Mouse (Mus musculus): ENCODE results near the gene Prkar1b. TPM values are rescaled to one million over a fixed set of nuclear protein-coding genes. Genes with fewer than 3 reads are reported as not detected.

Gene Prkar1b
- total RNA-seq, 2 experiments from 2014 or later: 499 to 505 TPM

DNA sequence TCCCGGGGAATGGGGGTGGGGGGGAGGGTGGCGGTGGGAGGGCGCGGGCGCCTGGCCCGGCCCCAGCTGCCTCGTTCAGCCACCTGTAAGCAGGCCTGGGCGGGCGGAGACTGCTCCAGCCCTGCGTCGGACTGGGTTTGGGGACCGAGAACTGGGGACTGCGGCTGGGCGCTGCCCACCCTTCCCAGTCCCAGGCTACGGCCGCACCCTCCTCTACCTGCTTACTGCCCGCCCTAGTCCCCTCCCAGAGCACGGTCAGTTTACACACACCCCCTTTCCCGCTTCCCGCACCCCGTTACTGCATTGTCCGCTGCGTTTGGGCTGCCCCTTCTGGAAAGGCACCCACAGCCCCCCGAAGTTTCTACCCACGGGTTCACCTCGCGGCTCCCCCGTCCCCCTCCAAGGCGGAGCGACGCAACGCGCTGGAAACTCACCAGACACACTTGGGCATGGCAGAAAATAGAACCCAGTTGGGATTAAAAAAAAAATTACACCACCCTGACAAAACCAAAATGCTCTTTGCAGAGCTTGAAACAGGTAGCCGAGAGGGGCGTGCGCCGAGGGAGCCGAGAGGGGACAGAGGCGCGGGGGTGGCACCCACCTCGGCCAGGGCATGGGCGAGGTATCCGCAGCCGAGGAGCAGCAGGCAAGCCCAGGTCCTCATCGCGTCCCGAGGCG lies 155.6 kb downstream of the Prkar1b start:
- intact Hi-C loops (cut with DNase I): loop anchor here (10.0 kb wide), 1 partner anchor 181 kb away; no protein-coding TSS in a partner anchor
- DNase-seq (ENCODE audit: extremely low spot score in 1 of 2, low spot score in 2 of 2): peak in 1 of 2 experiments; percentile 56

DNA sequence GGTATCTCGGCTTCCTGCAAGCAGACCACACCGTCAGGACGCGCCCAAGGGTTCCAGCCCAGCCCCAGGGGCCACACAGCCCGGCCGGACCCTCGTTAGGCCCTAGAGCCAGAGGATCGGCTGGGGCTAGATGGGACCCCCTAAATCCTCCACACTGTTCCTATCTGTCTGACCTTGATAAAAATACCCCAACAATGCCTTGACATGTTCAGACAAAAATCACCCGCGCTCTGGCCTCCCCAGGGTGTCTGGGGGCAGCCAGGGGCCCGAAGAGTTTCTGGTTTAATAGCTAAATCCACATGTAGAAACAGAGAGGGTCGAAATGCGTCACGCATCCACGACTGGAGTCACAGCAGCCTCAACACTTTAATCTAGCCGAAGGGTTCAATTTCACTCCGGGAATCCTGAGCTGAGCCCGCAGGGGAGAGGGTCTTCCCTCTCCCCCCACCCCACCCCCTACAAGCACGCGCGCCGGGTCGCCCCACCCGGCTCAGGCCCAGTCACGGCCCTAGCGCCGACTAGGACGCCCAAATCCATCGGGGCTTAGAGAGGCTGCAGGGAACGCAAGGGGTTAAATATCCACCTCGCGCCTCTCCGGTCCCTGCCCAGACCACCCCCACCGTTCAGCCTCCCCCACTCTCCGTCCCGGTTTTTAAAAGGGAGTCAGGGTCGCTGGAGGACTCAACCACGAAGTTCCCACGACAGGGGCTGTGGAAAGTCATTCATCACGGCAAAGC lies 156.3 kb downstream of the Prkar1b start:
- intact Hi-C loops (cut with DNase I): loop anchor here (10.0 kb wide), 1 partner anchor 181 kb away; no protein-coding TSS in a partner anchor

DNA sequence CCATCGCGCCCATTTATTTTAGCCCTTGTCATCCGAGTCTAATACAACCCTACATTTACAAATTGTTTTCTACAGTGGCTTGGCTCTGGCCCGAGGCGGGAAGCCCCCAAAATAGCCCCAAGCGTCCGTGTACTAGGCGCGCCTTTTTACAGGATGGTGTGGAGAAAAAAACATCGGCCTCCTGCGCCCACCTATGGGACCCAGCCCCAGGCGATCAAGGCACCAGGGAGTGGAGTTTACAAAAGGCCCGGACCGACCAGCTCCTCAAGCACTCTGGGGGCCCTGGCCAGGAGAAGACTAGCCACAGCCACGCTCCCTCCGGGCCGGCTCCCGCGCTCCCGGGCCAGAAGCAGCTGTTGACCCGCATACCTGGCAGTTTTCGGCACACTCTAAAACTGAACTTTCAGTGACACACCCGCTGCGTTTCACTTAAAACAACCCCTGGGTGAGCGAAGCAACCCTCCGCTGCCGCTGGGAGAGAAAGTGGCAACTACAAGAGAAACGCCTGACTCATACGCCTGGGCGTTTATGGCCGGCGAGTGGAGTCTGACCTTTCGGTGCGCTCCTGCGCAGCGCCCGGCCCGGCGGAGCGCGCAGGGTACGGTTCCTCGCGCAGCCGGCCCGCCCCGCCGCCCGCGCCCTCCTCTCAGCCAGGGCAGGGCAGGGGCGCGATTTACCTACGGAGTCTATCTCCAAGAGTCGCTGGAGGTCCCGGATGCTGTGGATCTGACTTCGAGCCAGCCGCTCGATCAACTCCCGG lies 157.0 kb downstream of the Prkar1b start:
- DNase-seq (ENCODE audit: extremely low spot score in 1 of 2, low spot score in 2 of 2): peak in 1 of 2 experiments; percentile 37
- intact Hi-C loops (cut with DNase I): loop anchor here (10.0 kb wide), 1 partner anchor 182 kb away; no protein-coding TSS in a partner anchor

More for the DNA sequence above, 156.3 kb downstream of the Prkar1b start:
- peak in 1 of 2 experiments; percentile 45 for DNase-seq (ENCODE audit: extremely low spot score in 1 of 2, low spot score in 2 of 2)

DNA sequence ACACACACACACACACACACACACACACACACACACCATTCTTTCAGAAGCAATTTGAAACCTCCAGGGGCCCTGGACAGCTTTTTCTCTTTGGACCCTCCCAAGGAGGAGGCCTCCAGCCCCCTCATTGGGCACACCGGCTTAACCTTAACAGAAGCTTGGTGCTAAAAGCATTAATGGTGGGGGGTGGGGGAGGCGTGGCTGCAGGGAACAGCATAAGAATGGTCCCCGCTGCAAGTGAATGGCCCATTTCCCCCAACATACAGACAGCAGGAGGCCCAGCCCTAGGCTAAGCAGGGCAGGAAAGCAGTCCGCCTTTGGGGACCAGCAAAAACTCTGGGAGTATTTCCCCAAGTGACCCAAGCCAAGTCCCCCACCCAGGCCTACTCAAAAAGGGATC lies 158.1 kb downstream of the Prkar1b start:
- no peak for DNase-seq (ENCODE audit: extremely low spot score in 1 of 2, low spot score in 2 of 2)
- intact Hi-C loops (cut with DNase I): loop anchor here (10.0 kb wide), 1 partner anchor 183 kb away; no protein-coding TSS in a partner anchor

DNA sequence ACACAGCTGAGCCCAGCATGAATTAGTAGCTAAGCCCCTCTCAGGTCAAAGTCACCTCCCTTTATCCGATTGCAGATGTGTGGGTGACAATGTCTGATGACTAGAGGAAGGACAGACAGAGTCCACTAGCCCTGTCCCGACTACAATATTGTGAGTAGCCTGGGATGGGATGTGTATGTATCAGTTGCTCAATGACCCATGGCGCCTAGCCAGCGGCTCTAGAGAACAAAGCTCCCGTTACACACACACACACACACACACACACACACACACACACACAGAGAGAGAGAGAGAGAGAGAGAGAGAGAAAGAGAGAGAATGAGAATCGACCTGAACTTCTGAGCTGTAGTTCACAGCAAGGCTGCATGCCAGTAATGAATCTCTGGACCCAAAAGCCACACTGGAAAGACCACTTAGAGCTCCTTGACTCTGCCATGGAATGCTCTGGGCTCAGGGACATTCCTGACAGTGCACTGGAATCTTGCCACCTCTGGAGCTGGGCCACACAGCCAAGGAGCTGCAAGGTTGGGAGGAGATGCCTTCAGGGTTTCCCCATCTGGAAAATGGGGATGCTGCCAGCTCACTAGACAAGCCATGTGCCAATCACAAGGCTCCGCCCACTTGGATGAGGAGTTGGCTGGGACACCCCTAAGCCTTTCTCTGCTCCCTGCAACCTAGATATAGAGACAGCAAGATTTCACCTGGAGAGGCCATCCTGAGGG lies 159.0 kb downstream of the Prkar1b start:
- intact Hi-C loops (cut with DNase I): loop anchor here (10.0 kb wide), 1 partner anchor 184 kb away; no protein-coding TSS in a partner anchor
- DNase-seq (ENCODE audit: extremely low spot score in 1 of 2, low spot score in 2 of 2): peak in 1 of 2 experiments; percentile 55

DNA sequence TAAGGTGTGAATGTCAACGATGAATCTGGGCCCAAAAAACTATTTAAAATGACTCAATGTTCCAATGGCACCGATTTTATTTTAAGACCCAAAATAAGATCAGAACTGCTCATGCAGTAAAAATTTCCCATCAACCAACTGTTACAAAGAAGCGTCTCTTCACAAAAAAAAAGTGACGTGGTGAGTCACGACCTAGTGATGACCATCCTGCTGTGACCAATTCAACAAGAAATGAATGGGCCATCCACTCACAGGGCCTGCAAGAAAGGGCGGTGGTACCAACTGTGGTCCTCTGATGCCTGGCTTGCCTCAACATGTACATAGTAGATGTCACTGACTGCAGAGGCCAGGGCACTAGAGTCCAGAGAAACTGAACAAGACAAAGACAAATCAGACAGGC lies 160.2 kb downstream of the Prkar1b start:
- no peak for DNase-seq (ENCODE audit: extremely low spot score in 1 of 2, low spot score in 2 of 2)
- intact Hi-C loops (cut with DNase I): no loop called here

DNA sequence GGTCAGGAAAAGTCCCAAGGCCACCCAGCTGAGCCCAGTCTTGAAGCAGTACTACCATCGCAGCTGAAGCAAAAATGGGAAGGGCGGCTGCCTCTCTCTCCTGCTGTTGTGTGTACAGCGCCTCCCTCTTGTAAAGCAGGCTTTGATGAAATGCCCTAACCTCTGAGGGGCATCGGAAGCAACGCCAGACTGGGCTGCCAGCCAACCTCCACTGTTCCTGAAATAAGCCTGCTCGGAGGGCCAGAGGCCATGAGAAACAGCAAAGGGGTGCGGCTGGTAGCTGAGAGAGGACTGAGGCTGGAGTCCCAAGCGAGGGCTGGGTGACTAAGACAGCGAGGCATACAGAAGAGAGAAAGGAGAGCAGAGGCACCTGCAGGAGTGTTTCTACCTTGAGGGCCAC lies 161.0 kb downstream of the Prkar1b start:
- intact Hi-C loops (cut with DNase I): no loop called here

DNA sequence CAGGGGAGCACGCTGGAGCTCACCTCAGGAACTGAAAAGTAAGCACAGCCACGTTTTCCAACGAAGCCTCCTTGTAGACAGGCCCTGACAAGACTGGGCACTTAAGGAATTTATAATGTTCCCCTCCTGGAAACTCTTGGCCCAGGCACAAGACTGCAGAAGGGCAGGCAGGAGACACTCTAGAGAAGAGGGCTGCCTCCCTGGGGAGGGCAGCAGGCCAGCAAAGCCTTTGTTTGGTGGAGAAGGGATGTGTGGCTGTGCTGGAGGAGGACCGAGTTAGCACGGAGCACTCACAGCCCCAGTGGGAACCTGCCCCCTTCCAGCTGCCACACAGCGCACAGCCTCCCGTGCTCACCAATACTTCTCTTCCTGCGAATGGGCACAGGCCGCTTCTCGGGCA lies 161.8 kb downstream of the Prkar1b start:
- intact Hi-C loops (cut with DNase I): no loop called here
- no peak for DNase-seq (ENCODE audit: extremely low spot score in 1 of 2, low spot score in 2 of 2)

More for the DNA sequence above, 161.0 kb downstream of the Prkar1b start:
- DNase-seq (ENCODE audit: extremely low spot score in 1 of 2, low spot score in 2 of 2): peak in 1 of 2 experiments; percentile 67

DNA sequence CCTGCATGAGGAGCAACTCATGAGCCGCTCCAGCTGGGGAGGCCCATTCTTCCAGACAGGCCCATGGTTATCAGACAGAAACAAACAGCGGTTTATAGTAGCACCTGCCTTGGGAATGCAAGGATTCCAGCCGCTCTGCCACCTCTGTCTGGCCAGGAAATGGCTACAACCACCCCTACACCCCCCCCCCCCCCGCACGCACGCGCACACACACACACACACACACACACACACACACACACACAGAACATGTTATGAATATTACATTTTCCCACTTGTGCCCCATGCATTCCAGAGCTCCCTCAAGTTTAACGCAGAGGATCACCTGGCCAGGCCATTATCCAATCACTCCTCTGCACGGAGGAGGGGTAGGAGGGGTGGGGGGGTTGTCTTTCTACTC lies 167.9 kb downstream of the Prkar1b start:
- DNase-seq (ENCODE audit: extremely low spot score in 1 of 2, low spot score in 2 of 2): no peak
- intact Hi-C loops (cut with DNase I): no loop called here

DNA sequence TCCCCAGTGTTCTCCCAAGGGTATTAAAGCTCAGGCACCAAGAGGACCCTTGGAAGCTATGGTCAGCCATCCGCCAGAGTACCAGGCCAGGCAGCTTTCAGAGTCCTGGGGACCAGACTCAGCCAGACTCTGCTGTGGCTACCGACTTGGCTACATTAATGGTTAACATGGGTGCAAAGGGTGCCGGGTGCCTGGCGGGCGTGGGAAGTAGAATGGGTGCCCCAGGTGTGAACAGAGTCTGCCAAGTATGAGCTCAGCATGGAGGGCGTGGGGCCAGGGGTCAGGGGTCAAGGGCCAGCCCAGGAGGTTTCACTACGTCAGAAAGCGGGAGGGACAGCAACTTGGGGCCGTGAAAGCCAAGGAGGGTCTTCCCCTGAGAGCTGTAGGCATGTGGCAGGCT lies 169.2 kb downstream of the Prkar1b start:
- intact Hi-C loops (cut with DNase I): no loop called here
- DNase-seq (ENCODE audit: extremely low spot score in 1 of 2, low spot score in 2 of 2): peak in 1 of 2 experiments; percentile 47

DNA sequence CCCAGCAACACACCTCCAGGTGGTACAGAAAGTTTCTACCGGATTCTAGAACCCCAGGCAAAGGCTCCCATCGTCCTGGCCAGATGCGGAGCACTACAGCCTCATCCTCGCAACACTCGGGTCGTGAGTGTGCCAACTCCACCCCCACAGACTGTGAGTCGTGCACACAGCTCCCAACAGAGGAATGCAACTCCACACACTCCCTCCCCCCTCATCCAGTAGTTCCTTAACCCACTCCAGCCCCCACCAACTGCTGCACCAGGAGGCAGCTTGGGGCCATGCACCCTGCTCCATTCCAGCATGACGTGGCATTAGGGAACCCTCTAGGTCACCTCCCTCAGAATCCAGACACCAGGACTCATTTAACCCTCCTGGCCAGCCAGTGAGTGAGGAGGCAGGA lies 170.0 kb downstream of the Prkar1b start:
- intact Hi-C loops (cut with DNase I): no loop called here
- DNase-seq (ENCODE audit: extremely low spot score in 1 of 2, low spot score in 2 of 2): no peak

DNA sequence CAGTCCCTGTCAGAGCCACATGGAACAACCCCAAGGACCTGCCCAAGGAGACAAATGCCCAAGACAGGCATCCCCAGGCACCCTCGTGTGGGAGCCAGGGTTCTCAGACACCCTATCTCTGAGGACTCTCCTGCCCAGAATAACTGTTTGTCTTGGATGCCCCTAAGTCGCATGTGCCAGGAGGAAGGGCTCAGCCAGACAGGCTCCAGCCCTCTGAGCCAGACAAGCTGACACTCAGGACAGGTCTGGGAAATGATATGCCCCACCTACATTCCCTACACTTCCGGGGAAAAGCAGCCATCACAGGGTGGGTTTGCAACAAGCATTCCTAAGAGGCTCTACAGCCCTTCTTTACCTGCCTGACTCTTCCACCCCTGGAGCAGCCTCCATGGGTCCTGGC lies 172.0 kb downstream of the Prkar1b start:
- DNase-seq (ENCODE audit: extremely low spot score in 1 of 2, low spot score in 2 of 2): no peak
- intact Hi-C loops (cut with DNase I): no loop called here

DNA sequence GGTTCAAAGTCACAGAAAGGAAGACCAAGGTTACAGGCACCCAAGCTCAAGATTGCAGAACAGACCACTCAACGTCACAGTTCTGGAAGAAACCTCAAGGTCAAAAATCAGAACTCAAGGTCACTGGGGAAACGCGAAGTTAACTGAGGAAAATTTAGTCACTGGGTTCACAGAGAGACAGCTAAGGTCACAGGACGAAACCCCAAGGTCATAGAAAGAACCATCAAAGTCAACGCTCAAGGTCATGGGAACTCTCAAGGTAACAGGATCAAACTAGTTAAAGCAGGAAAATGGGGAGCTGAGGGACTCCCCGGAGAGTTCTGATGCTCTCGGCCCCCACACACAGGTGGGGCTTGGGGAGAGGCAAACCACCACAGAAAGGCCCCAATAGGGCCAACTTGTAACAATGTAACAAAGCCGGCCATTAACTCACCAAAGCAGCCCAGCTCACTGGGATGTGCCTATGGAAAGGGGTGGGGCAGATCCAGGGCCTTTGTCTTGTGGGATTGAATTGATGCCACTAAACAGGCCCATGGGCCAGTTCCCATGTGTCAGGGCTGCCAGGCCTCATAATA lies 174.8 kb downstream of the Prkar1b start:
- intact Hi-C loops (cut with DNase I): no loop called here
- no peak for DNase-seq (ENCODE audit: extremely low spot score in 1 of 2, low spot score in 2 of 2)

DNA sequence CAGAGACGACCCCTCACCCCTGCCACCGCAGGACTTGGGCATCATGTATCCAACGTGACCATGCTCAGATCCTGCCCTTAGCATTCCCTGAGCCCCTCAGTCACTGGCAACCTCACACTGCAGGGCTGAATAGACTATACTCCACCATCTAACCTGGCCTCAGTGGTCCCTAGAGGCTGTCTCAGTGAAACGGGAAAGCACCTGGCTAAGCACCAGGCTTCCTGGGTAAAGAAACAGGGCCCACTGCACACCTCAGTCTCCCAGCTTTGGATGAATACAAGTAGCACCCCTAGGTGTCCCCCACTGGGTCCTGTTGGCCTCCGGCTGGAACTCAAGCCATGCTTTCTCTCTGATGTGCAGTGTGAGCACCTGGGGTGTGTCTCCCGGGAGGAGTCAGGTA lies 176.3 kb downstream of the Prkar1b start:
- no peak for DNase-seq (ENCODE audit: extremely low spot score in 1 of 2, low spot score in 2 of 2)
- intact Hi-C loops (cut with DNase I): no loop called here

DNA sequence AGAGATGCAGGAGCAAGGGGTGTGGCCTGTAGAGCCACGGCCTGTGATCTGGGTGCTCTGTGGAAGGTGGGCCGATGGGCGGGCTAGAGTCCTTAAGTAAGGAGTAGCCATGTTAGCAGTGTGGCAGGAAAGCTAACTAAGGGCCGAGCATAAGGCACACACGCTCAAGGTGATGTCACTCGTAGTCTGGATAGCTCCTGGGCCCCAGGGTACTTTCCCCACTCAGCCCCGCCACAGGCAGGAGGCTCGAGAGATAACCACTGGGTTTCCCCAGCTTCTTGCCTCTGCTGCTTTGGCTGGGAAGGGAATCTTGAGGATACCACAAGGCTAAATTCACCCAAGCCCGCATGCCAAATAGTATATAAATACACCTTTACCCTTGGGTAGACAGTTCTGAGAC lies 178.4 kb downstream of the Prkar1b start:
- intact Hi-C loops (cut with DNase I): no loop called here
- DNase-seq (ENCODE audit: extremely low spot score in 1 of 2, low spot score in 2 of 2): no peak

DNA sequence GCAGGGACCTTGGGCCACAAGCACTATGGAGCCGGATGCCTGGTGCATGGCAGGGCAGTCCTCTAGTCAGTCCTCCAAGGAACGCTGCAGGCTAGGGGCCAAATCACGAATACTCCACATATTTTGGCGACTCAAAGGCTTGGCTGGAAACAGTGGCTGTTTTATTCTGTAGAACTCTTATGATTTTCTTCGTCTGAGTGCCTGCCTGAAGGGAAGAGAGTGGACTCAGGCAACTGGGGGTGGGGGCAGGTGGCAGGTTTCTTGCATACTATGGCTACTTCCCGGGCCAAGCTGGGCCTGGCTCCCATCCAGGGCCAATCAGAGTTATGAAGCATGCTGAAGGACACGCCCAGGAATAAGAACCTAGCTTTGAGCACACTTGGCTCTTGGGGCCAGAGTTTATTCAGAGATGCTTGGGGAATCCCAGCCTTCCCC lies 179.7 kb downstream of the Prkar1b start:
- no peak for DNase-seq (ENCODE audit: extremely low spot score in 1 of 2, low spot score in 2 of 2)
- intact Hi-C loops (cut with DNase I): no loop called here

All from left cerebral cortex, postnatal 10 days (tissue).